Mouse (Mus musculus): ENCODE measurements at regions not wholly inside any gene's neighbourhood (a gene's known extent, or its start where the extent isn't known, plus 50 kb on each side); places are given as distances from the start of the nearest gene placed in this dataset.

- TF ChIP-seq POLR2A (IDR thresholded peaks at IDR 0.05; ENCODE audit: low read depth, low read length) (no peak), CTCF (IDR thresholded peaks at IDR 0.05; ENCODE audit: extremely low read depth, insufficient read length, insufficient replicate concordance, low read depth, low read length) (no peak)
These were observed 71.0 kb upstream of the Adcy2 start for GRCm38 (mm10) chr13:69070336-69070735.
